Mouse (Mus musculus) neural tube, embryonic 14.5 days (tissue): ENCODE data around the gene Btf3. TPM values are rescaled to one million over a fixed set of nuclear protein-coding genes. Genes with fewer than 3 reads are reported as not detected.

Source experiments
- ATAC-seq: fragments of 200-750 bp; cut with Nextera tagmentation; 2 replicates; pipeline ENCODE4 v1.8.0; 2017; ENCODE audit warnings: low read depth, mild to moderate bottlenecking, moderate TSS enrichment, moderate library complexity
- H3K27ac ChIP-seq: fragments of 300-500 bp; sonication (generic); 2 replicates; pipeline ENCODE4 v1.5.1; 2014; ENCODE audit warnings: low read depth, mild to moderate bottlenecking, control low read depth, low read length, moderate library complexity, mixed read lengths
- H3K27me3 ChIP-seq: fragments of 300-500 bp; sonication (generic); 2 replicates; pipeline ENCODE4 v1.6.1; 2014; ENCODE audit warnings: low read length; ENCODE audit not compliant: control insufficient read depth, insufficient read depth
- H3K36me3 ChIP-seq: fragments of 300-500 bp; sonication (generic); 2 replicates; pipeline ENCODE4 v1.6.1; 2014; ENCODE audit warnings: low read length, mixed read lengths; ENCODE audit not compliant: control insufficient read depth, insufficient read depth
- H3K4me1 ChIP-seq: fragments of 300-500 bp; sonication (generic); 2 replicates; pipeline ENCODE4 v1.6.1; 2014; ENCODE audit warnings: low read length; ENCODE audit not compliant: control insufficient read depth, insufficient read depth
- H3K4me2 ChIP-seq: fragments of 300-500 bp; sonication (generic); 2 replicates; pipeline ENCODE4 v1.6.1; 2014; ENCODE audit warnings: mild to moderate bottlenecking, low read depth, low read length, control low read depth
- H3K4me3 ChIP-seq: fragments of 300-500 bp; sonication (generic); 2 replicates; pipeline ENCODE4 v1.5.1; 2014; ENCODE audit warnings: low read depth, low read length, control low read depth, mixed read lengths
- H3K9ac ChIP-seq: fragments of 300-500 bp; sonication (generic); replicated peaks from 2 replicates; pipeline ENCODE4 v1.6.1; 2014; ENCODE audit warnings: low read depth, mild to moderate bottlenecking, control low read depth, low read length, mixed read lengths
- H3K9me3 ChIP-seq: fragments of 300-500 bp; sonication (generic); 2 replicates; pipeline ENCODE4 v1.6.1; 2016; ENCODE audit warnings: low read length; ENCODE audit not compliant: control insufficient read depth
- WGBS: fragments of 180-500 bp; shearing (Covaris S2); extraction: QIAGEN DNeasy Blood & Tissue Kit; methylation state at CpG from one replicate; pipeline ENCODE4 v1.1.7; 2014; 5-methylcytosine and 5-hydroxymethylcytosine counted together
- polyA plus RNA-seq: library from polyadenylated mRNA; unstranded; fragments of >200 nt; fragmentation: Nextera tagmentation; extraction: Ambion mirVana; gene quantifications from 2 replicates; pipeline ENCODE4 v1.2.1, GENCODE M21; 2014

Btf3 gene
- 513 and 544 TPM in 2 replicates for polyA plus RNA-seq

DNA sequence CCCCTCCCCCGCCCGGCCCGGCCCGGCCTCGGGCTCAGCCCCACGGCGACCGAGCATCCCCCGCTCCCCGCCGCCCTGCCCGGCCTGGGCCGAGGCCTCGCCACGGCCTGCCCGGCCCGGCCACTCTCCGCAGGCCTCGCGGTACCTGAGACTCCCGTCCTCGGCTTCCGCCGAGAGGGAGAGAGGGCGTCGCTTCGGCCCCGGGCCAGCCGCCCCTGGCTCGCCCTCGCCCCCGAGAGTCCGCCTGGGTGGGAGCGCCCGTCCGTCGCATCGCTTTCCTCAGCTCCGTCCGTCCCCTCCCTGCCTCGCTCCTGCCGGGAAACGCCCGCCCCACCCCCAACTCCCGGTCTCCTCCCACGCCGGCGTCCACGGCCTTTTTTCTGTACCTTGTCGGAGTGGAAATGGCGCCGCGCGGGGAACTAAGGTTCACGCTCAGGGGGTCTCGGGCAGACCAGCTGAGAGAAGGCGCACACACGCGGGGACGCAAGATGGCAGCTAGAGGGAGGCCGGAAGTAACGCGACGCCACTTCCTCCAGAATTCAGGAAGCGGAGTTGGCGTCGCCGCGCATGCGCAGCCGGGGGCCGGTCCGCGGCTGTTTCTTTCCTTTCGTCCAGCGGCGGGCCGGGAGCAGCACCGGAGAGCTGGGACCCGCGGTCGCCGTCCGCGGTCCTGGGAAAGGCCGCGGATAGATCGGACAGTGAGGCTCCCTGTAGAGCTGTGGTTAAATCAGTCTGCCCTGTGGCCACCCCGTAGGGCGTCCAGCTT lies at the start of gene Btf3:
TSS of gene Btf3 (minus strand) at position 527 of the 766 bp plus-strand sequence.
- peak; percentile 96 for ATAC-seq
- Histone ChIP-seq H3K36me3 (peaks cover 17% of the 10 kb centered on the region), H3K27me3 (0 out of 2 replicates have a peak, but pooled peaks cover 2% of the 10 kb centered on the region), H3K4me1 (peaks cover 16% of the 10 kb centered on the region), H3K4me3 (peak within 1 kb of the TSS; percentile 96), H3K9me3 (no peaks in the 10 kb centered on the region), H3K9ac (peak within 1 kb of the TSS; percentile 93), H3K4me2 (peak within 1 kb of the TSS; percentile 93), H3K27ac (peak within 1 kb of the TSS; percentile 87)
- under 1% methylated on average over 81 of the region's 90 CpGs for WGBS

DNA sequence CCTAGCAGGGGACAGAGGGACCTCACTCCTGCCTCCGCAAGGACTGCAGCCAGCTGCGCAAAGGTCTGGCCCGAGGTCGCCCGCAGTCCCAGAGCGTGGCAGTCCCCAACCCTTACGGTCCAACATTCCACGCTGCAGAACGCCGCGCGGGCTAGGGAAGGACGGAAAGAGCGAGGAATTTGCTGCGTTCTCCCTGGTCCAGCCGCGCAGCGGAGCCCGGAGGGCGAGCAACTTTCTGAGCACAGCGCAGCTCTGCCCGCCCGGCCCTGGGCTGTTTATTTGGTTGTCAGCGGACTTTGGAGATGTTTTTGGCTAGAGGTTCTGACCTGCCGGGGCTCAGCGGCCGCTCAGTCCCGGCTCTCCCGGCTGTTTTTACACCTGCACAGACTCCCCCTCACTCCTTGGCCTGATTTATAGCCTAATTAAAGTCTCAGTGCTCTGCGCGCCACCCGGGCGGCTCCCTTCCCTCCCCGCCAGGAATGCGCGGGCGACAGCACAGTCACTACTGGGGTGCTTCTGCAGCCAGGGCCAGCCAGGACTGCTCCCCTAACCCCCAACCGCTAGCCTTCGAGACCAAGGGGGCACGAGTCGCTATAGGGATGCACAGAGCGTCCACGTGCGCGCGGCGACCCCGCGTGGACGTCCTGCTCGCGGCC lies 49.1 kb upstream of the Btf3 start:
- Histone ChIP-seq H3K27me3 (peaks cover 75% of the 10 kb centered on the region), H3K27ac (no peak overlapping the region), H3K9ac (no peak overlapping the region), H3K4me3 (no peak overlapping the region), H3K4me1 (no peaks in the 10 kb centered on the region), H3K9me3 (no peaks in the 10 kb centered on the region), H3K36me3 (no peaks in the 10 kb centered on the region), H3K4me2 (peak overlapping the region; percentile 8; the same call in 1 of the 2 replicates)
- 0 out of 2 replicates have a peak, but pooled peaks have one; percentile 28 for ATAC-seq
- WGBS: under 1% methylated on average over 52 of the region's 52 CpGs

DNA sequence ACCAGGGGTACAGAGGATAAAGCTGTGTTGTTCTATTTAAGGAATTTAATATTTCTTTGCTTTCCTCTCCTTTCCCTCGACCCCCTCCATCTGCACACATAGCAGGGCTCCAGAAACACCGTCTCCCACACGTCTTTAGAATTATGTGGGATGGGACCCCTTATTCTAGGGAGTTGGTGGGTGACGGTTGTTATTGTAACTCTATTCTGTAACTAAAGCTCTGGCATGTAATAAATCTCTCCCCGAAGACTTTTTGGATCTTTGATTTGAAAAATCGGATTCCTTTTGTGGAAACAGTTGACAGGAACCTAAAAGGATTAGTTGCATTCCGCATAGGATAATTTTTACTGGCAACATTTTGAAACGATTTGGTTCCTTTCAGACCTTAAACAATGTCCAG lies 48.3 kb upstream of the Btf3 start:
- Histone ChIP-seq H3K4me1 (no peaks in the 10 kb centered on the region), H3K27ac (no peak overlapping the region), H3K4me2 (no peak overlapping the region), H3K4me3 (no peak overlapping the region), H3K9me3 (no peaks in the 10 kb centered on the region), H3K9ac (no peak overlapping the region), H3K27me3 (peaks cover 81% of the 10 kb centered on the region), H3K36me3 (no peaks in the 10 kb centered on the region)
- under 1% methylated on average over 8 of the region's 8 CpGs for WGBS
- no peak for ATAC-seq

DNA sequence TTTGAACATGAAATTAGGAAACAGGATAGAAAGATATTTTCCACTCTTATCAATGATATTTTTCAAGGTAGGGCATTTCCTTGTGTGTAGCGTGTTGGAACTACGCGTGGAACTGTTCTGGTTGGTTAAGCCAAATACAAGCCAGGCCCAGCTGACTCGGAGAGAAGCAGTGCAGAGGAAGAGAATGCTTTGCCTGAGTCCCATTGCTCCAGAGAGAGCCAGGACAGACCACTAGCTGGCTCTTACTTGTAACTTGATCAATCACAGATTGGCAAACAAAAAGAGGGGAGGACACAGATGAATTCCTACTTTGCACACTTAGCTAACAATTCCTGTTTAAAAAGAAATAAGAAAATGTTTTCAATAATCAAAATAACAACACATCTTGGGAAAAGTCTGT lies 46.2 kb upstream of the Btf3 start:
- no peaks in the 10 kb centered on the region for H3K4me1 ChIP-seq
- H3K27ac ChIP-seq: no peak overlapping the region
- peaks cover 74% of the 10 kb centered on the region for H3K27me3 ChIP-seq
- H3K9ac ChIP-seq: no peak overlapping the region
- no peak overlapping the region for H3K4me3 ChIP-seq
- no peak overlapping the region for H3K4me2 ChIP-seq
- 8% methylated on average over 4 of the region's 4 CpGs for WGBS
- no peaks in the 10 kb centered on the region for H3K9me3 ChIP-seq
- H3K36me3 ChIP-seq: no peaks in the 10 kb centered on the region
- ATAC-seq: no peak

DNA sequence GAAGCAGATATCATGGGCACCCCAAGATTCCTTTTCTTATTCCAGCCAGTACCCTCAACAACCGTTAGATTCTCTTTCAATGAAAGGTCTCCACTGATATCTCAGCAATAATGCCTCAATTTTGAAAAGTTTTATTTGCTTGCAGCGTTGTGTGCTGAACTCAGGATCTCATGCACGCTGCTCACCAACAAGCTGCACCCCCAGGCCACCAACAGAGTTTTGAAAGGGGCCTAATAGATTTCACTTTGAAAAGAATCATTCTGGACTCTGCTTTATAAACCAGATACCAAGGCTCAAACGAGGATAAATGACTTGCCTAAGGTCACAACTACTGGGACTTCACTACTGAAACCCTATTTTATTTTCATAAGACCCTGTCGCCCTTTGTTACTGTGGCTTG lies 44.4 kb upstream of the Btf3 start:
- H3K27ac ChIP-seq: no peak overlapping the region
- no peaks in the 10 kb centered on the region for H3K9me3 ChIP-seq
- H3K4me1 ChIP-seq: no peaks in the 10 kb centered on the region
- WGBS: 9% methylated on average over 5 of the region's 5 CpGs
- H3K36me3 ChIP-seq: no peaks in the 10 kb centered on the region
- peaks cover 69% of the 10 kb centered on the region for H3K27me3 ChIP-seq
- no peak overlapping the region for H3K4me2 ChIP-seq
- H3K9ac ChIP-seq: no peak overlapping the region
- ATAC-seq: no peak
- no peak overlapping the region for H3K4me3 ChIP-seq

DNA sequence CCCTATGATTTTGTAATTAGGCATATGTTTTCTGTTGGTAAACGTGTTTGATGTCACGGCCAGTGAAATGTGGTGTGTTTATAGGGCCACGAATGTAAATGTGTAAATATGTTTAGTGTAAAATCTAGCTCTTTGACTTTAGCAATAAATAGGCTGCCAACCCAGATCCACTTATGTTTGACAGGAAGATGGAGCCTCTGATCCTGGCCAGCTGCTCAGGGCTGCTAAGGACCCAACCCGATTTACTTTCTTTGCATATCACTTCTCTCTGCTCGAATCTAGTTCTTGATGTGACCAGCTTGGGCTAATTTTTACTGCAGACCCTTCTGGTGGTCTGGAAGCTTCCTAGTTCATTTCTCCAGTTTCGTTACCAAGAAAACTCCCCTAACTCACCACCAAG lies 43.6 kb upstream of the Btf3 start:
- ATAC-seq: no peak
- H3K4me3 ChIP-seq: no peak overlapping the region
- no peak overlapping the region for H3K9ac ChIP-seq
- WGBS: 2% methylated on average over 6 of the region's 6 CpGs
- no peak overlapping the region for H3K27ac ChIP-seq
- no peak overlapping the region for H3K4me2 ChIP-seq
- peaks cover 4% of the 10 kb centered on the region for H3K4me1 ChIP-seq
- H3K36me3 ChIP-seq: no peaks in the 10 kb centered on the region
- H3K27me3 ChIP-seq: peaks cover 64% of the 10 kb centered on the region
- H3K9me3 ChIP-seq: no peaks in the 10 kb centered on the region

DNA sequence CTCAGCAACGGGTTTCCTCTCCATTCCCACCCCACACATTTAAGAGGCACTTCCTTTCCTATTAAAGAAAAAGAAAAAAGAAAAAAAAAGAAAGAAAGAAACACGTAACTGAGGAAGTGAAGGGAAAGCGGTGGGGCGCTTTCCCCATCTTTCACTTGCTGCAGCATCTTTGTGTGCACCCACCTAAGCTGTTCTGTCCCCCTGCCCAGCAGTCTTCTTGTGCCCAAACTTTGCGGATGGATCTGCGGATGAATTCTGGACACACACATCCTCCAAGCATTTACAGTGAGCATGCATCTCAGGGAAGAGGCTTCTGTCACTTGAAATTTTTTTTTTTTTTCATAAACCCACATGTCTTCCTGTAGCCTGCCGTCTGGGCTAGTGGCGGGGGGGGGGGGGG lies 42.5 kb upstream of the Btf3 start:
- Histone ChIP-seq H3K4me1 (peaks cover 13% of the 10 kb centered on the region), H3K9ac (no peak overlapping the region), H3K27me3 (peaks cover 60% of the 10 kb centered on the region), H3K4me2 (no peak overlapping the region), H3K27ac (no peak overlapping the region), H3K9me3 (no peaks in the 10 kb centered on the region), H3K4me3 (no peak overlapping the region), H3K36me3 (no peaks in the 10 kb centered on the region)
- 3% methylated on average over 7 of the region's 8 CpGs for WGBS
- no peak for ATAC-seq

DNA sequence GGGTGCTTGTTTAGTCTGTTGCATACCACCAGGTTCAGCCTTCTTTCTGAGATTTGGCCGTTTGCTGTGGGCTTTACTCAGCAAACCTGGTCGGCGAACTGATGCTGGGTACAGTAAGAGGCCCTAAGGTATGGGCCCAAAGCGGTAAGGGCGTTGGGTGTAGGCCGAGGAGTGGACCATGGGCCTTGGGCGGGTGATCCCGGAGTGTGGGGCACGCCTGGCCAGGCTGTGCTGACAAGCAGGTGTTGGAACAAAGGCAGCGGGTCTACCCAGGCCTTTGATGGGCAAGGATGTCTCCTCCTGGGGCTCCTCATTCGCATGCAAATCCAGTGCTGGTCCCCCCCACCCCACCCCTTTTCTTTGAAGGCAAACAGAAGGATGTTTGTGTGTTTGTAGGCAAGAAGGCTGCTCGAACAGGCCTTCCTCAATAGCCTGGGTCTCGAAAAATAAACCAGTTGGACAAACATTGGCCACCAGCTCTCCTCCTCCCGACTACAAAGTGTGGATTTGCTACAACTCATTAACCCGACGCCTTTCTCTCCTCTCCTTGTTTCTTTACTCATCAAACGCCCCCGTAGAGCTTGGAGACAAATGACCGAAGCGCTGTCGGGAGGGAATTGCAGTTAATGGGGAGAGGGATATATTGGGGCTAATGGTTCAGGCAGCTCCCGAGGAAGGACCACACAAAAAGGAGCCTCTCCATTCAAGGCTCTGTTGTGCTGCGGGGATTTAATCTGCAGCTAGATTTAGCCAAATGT lies 41.8 kb upstream of the Btf3 start:
- H3K27me3 ChIP-seq: peaks cover 62% of the 10 kb centered on the region
- H3K4me2 ChIP-seq: no peak overlapping the region; the same call in 1 of the 2 replicates
- H3K36me3 ChIP-seq: no peaks in the 10 kb centered on the region
- H3K9ac ChIP-seq: no peak overlapping the region
- under 1% methylated on average over 23 of the region's 23 CpGs for WGBS
- H3K4me1 ChIP-seq: peaks cover 16% of the 10 kb centered on the region
- no peaks in the 10 kb centered on the region for H3K9me3 ChIP-seq
- ATAC-seq: peak; percentile 16; the same call in 1 of the 2 replicates
- no peak overlapping the region for H3K4me3 ChIP-seq
- H3K27ac ChIP-seq: no peak overlapping the region
